Mouse (Mus musculus) c-Kit-positive CD71-positive TER-119-positive erythroid progenitor cells, embryonic 14.5 days (primary cell): ENCODE measurements around the gene Gli1.
A peak's percentile ranks its signal among the peaks of the same experiment; 100 is the strongest.

Source experiments
- DNase-seq: peaks from one replicate; pipeline ENCODE4 v3.0.0-alpha.2; 2013; ENCODE audit warnings: low spot score

Gene Gli1

DNA sequence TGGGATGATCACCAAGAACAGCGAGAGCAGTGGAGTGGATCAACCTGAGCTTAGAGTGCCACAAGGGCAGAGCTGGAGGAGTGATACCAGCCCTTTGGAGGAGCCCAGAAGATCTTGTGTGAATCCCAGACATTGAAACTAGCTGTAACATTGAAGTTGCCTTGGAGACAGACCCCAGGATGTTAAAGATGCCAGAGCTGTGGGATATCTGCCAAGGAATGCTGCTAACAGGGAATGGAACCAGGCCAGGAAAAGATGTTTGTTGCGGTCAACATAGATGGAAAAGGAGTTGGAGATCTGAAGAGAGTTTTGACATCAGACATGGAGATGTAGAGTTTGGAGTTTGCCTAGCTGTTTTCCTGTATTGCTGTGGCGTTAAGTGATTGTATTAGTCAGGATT, 4.4 kb upstream of the Gli1 start:
- DNase-seq: no peak

DNA sequence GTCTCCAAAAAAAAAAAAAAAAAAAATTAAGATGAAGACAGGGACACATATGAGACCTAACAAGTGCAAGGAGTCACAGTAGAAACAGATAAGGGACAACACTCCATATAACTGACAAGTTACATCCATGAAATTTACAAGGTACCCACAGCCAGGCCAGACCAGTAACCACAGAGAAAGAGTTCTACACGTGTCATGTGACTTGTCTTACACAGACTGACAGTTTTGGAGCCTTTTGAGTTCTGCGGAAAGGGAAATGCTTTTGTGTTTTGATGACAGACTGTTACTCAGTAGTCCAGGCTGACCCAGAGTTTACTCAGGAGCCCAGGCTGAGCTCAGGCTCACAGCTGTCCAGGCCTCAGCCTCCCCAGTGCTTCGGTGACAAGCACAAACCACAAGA, 1.3 kb upstream of the Gli1 start:
- DNase-seq: no peak

DNA sequence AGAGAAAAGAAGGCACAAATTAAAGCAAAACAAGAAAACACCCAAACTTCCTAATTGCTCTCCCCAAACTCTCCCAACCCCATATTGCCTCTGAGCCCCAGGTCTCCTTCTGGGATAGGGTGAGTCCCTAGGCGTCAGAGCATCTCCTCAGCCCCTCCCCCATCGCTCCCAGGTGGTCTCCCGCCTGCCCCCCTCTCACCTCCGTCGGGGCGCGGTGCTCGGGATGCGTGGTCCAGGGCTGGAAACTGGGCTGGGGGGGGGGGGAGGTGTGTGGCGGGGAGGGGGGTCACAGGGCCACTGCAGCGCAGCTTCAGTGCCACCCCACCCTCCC, 449 bp downstream of the Gli1 start:
- no peak for DNase-seq

DNA sequence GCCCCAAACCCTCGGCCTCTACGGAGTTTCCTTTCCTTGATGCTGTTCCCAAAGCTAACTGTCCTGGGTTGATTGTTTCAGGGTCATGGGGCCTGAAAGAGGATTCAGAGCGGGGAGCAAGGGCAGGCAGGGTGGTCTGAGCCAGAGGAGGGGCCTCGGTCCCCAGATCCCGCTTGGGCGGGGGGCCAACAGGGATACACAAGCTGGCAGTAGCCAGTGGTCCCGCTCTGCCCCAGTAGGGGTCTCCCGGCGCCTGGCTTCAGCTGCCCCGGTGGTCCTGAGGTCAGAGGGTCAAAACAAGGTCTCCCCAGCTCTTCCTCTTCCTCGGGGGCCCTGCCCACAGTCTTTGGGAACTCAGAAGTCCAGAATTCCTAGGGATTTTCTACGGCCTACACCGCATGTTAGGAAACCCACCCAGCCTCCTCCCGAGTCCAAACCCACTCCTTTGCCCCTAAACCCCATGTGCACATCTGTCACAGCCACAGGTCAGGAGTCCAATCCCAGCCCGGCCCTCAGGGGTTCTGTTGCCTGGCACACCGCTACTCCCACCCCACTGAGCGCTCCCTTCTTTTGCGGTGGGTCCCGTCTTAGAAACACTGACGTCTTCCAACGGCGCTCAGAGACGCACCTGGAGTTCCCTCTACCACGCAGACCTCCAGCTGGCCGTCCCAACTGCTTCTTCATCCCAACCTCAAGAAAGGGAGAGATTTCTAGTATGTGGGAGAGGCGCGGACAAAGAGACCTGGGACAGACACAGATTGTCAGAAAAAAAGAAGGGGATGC, 1.0 kb downstream of the Gli1 start:
- DNase-seq: no peak

DNA sequence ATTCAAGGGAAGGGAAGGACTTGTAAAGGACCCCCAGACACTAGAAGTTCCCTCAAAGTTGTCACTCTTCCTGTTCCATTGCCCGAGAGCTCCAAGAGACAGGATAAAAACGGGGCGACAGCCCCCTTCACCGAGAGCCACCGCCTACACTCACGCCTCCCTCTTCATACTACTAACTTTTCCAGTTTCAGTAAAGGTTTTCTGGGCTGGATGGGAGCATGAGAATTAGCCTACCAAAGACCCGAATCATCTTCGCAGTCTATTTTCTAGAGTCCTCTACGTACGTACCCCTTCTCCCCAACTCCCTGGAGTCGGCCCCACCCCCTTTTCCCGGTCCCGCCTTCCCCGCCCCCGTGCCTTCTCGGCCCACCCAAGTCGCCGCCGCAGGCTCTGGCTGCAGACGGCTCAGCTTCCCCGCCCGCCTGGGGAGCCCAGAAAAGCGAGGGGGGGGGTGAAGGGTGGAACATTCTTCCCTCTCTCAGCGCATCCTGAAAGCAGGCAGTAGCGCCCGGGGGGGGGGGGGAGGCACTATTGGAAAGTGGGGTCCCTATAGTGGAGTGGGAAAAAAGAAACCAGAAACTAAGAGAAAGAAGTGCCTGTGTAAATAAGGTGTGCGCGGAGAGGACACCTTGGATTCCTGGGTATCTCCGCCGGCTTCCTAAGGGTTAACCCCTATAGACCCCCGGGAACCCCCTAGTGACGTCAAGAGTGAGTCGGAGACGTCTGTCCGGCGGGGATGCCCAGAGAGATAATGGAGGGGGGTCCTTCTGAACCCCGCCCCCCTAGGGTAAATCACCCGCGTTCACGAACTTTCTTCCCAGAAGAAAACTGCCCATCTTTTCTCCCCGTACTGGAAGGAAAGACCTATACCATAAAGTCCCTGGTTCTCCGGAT, 1.8 kb downstream of the Gli1 start:
- no peak for DNase-seq

DNA sequence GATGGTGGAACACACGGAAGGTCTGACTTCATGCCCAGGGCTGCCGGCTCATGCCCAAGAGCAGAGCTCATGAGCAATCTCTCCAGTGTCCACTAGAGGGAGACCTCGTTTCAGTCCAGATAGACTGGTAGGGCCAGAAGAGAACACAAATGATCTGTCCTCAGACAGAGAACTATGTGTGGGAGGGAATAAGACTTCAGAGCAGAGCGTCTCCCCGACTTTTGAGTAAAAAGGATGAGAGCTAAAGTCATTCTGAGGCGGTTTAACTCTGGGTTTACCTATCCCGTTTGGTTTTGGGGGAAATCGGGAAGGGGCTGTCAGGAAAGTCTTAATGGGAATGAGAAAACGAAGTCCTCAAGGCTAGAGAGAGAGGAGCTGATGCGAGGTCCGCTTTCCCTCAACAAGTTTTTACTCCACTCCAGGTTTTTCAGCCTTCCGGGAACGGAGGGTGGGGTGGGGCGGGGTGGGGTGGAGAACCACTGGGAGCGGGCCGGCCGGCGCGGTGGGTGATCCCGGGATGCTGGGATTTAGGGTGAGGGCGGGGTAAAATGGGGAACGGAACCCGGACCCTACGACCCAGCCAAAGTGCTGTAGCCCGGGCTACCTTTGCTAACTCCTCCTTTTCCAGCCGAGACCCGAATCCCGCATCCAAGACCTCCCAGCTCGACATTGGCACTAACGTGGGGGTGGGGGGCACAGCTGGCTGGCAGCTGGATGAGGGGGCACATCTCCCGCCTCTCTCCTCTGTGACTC, 2.7 kb downstream of the Gli1 start:
- DNase-seq: peak; percentile 85

DNA sequence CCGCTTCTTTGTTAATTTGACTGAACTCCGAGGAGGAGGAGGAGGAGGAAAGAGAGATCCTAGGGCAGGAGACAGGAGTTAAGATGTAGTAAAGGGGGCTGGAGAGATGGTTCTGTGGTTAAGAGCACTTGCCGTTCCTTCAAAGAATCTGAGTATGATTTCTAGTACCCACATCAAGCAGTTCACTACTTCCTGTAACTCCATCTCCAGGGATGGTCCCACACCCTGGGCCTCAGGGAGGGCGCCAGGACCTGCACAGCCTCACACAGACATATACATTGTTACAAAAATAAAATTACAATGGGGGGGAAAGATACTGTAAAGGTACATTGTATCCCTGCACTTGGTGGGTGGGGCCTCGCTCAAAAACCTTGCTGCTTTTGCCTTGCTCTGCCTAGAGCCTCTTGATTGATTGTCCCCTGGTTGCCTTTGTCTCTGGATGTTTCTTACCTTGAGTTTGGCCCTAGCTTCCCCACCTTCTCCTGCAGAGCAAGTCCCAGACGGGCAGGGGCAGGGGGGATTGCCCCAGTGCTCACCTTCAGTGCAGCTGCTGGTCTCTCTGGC, 4.2 kb downstream of the Gli1 start:
- no peak for DNase-seq

DNA sequence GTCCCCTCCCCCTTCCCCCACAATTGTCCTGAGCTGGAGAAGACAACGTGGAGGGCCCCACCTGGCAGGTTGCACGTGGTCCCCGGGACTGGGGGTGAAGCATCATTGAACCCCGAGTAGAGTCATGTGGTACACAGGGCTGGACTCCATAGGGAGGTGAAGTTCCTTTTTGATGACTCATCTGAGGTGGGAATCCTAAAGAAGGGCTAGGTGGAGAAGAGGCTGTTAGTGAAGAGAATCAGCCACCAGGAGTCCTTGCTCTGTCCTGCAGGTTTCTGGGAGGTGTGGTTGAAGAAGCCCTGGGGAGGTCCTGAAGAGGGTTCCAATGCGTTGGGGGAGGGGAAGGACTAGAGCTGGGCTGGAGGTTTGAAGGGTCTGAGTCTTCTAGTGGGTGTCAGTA, 4.8 kb downstream of the Gli1 start:
- DNase-seq: no peak

DNA sequence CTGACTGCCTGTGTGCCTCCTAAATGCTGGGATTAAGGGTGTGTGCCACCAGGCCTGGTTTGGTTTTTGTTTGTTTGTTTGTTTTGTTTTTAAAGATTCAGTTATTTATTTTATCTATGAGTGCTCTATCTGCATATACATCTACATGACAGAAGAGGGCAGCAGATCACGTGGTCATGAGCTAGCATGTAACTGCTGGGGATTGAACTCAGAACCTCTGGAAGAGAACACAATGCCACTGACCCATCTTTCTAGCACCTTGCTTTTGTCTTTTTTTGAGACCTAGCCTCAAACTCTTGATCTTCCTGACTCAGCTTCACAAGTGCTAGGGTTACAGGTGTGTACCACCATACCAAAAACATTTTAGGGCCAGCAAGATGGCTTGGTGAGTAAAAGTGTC, 6.5 kb downstream of the Gli1 start:
- no peak for DNase-seq

DNA sequence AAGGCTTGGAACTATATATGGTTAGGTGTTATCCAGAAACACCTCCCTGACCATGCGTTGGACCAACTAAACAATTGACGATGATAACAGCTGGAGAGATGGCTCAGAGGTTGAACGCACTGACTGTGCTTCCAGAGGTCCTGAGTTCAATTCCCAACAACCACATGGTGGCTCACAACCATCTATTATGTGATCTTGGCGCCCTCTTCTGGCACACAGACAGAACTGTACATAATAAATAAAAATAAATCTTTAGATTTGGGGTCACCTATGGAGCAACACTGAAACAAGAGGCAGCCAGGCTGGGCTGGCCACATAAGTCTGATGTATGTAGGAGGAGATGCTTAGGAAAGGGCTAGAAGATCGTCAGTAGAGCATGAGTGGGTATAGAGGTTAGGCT, 8.6 kb downstream of the Gli1 start:
- DNase-seq: no peak

DNA sequence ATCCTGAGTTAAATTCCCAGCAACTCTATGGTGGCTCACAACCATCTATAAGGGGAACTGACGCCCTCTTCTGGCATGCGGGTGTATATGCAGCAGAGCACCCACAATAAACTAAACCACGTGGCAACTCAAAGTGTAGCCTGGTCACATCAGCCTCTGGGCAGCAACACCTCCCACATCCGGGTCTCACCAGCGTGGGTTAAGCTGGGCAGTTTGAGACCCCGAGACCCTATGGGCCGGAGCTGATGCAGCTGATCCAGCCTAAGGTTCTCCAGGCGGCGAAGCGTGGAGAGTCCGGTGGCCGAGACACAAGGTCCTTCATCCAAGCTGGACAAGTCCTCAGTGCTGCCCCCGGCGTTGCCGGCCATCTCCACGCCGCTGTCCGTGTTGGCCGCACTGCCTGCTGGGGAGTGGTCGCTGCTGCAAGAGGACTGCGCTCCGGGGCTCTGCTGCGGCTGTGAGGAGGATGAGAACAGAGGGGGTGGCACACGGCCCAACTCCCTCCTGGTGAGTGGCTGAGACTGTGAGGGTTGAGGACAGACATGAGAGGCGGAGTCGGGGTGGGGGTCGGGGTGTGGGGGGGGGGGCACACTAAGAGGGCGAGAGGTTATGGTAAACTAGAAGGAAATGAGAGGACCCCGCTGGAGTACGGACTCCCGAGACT, 9.4 kb downstream of the Gli1 start:
- no peak for DNase-seq

DNA sequence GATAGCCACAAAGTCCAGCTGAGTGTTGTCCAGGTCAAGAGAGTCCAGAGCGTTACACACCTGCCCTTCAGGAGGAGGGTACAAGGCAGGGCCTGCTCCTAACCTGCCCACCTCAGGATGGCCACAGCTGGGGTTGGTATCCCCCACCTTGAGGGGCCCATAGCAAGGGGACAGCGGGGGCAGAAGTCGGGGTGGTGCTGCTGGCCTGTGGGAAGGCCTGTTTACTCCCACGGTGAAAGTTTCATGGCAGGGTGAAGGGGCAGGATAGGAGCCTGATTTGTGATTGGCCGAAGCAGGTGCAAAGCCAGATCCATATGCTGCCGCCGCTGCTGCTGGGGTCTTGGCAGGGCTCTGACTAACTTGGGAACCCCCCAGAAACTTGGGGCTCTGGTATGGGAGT, 11.6 kb downstream of the Gli1 start:
- no peak for DNase-seq

DNA sequence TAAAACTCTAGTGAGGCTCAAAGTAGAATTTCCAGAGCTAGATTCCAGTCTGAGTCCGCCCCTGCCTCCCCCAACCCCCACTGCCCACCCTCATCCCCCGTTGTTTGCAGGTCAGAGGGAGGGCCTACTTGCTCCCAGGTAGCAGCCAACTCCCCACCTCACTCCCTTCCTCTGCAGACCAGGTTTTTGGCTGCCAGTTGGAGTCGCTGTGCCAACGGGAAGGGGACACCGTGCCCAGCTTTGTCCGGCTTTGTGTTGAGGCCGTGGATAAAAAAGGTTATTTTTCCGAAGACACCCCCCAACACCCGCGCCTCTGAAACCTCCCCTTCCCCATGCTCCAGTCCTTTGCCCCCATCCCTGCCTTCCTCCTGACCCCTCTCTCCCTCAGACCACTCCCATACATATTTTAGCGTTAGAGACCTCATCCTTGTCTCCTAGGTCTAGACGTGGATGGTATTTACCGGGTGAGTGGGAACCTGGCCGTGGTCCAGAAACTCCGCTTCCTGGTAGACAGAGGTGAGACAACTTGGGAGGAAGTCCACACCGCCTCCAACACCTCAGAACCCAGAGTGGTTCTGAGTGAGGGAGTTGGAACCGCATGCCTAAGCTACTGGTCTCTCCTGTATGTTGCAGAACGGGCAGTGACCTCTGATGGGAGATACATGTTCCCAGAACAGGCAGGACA, 14.2 kb downstream of the Gli1 start:
- no peak for DNase-seq

DNA sequence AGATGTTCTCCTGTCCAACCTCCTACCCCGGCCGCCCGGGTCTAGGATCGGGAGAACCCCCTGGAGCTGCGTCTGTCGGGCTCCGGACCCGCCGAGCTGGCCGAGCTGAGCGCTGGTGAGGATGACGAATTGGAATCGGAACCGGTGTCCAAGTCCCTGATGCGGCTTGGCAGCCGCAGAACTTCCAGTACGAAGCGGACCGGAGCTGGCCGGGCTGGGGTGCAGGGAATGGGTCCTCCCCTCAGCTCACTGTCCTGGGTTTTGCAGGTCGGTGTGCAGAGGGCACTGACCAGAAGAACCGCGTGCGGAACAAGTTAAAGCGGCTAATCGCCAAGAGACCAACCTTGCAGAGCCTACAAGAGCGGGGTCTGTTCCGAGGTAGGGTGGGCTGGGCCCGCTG, 14.9 kb downstream of the Gli1 start:
- DNase-seq: no peak

DNA sequence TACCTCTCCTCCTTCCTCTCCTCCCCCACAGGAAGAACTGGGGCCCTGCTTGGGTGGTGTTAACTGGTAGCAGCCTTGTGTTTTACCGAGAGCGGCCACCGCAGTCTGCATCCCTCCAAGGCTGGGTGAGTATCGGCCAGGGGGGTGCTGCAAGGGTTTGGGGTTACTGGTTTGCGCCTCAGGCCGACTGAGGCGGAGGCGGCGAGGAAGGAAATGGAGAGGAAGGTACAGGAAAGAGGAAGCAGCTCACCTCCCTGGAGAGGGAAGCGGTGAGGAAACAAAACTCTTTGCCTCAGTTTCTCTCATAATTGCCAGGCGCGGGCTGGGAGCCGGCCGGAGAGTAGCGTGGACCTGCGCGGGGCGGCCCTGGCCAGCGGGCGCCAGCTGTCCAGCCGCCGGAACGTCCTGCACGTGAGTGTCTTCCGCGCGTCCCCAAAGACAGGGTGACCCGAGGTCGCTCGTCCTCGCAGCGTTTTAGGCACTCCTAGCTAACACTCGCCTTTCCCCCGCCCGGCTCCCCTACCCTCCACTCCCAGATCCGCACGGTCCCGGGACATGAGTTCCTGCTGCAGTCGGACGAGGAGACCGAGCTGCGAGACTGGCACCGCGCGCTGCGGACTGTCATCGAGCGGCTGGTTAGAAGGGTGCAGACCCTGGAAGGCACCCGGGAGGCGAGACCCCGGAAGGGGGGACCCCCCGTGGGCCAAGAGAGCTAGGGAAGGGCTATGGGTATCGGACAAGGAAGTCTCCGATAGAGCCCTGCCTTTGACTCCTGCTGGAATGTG, 15.6 kb downstream of the Gli1 start:
- DNase-seq: no peak

DNA sequence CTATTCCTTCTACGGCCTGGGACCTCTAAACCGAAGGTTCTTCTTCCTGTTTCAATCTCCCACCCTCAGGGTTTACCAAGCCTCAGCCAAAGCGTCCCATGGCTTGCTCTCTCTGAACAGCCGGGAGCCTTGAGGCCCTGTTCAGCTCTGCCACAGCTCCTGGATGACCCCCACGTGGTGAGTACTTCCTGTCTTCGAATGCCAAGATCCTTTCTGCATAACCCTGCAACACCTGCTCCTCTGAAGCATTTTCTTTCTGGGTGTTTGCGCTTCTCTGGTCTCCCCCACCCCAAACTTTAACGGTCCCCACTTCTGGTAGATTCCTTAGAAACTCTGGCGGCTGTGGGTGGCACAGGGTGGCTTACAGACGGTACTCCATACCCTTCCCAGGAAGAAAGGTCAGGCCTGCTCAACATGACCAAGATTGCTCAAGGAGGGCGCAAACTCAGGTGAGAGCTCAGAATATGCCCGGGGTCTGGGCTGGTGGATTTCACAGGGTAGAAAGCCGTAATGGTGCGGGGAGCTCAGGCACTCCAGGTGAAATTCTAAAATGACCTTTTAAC, 16.2 kb downstream of the Gli1 start:
- no peak for DNase-seq

DNA sequence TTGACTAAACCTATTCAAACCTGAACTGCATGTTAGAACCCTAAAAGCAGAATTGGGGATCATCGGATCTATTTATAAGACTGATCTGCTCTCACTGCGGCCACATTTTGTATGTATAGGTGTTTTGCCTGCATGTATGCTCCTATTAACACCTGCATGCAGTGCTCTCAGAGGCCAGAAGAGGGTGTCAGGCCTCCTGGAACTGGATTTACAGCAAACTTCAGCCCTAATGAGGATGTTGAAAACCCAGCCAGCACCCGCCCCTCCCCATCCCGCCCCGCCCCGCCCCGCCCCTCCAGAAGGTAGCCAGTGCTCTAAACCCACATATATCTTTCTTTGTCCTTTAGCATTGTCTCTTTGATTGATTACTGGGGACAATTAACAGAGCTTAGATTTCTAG, 17.3 kb downstream of the Gli1 start:
- DNase-seq: peak; percentile 74

DNA sequence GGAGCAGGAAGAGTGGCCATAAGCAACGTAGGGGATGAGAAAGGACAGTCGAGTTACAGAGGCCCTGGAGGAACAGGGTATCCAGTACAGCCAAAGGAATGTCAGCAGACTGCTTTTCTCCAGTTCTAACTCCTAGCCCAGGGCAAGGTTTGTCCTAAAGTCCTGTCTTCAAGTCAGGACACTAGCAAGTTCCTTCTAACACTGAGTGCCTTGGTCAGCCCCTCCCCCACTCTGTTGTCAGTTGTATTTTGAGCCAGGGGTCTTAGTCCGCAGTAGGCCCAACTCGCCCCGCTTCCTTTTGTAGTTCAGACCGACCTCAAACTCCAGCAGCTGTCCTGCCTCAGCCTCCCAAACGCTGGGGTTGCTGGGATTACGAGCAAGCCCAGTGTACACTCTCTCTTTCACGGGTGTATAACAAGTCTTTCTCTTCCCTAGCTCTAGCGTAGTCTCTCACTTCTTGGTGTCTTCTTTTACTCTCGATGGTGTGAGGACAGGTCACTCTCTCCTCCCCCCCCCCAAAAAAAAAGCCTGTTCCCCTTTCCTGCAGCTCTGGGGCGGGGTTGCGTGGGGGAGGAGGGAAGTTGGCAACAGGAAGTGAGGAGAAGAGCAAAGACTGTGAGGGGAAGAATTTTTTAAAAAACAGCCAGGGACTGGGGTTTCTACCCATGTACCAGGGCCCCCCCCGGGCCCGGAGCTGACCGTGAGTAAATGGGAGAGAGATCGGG, 18.5 kb downstream of the Gli1 start:
- no peak for DNase-seq

DNA sequence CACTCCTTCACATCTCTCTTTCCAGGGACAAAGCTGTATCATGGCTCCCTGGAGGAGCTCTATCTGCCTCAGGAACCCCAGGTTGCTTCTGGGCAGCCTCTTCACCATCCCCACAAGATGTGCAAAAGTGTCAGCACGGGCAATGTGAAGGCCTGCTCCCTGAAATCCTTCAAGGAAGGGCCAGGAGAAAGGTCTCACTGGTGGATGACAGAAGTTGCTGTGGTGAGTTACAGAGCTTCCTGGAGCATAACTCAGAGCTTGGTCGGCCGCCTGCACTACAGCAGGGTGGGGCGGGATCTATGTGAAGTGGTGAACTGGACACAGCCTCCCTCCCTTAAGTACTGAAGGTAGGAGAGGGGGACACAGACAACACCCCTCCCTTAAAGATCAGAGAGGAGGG, 19.1 kb downstream of the Gli1 start:
- no peak for DNase-seq

DNA sequence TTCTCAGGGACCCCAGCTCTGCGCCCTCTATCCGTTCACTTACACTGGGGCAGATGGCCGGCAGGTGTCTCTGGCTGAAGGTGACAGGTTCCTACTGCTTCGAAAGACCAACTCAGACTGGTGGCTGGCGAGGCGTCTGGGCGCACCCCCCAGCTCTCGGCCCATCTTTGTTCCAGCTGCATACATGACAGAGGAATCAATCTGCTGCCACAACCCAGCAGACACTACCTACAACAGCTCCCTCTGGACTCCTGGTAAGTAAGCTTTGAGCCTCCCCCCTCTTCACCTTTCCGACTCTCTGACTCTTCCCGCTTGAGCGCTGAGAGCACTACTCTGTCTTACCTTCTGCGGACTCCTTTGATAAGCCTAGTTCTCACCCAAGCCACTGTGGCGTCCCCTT, 19.6 kb downstream of the Gli1 start:
- no peak for DNase-seq
